Mouse (Mus musculus): ENCODE measurements at regions not wholly inside any gene's neighbourhood (a gene's known extent, or its start where the extent isn't known, plus 50 kb on each side); places are given as distances from the start of the nearest gene placed in this dataset.

GRCm38 (mm10) chr3:61467158-61467557, 101.4 kb upstream of the B430305J03Rik start:
- DNase-seq = no peak

GRCm38 (mm10) chr3:61466641-61467040, 100.9 kb upstream of the B430305J03Rik start:
- no peak for DNase-seq

- no peak for DNase-seq
Observed at GRCm38 (mm10) chr3:61460076-61460475, 94.3 kb upstream of the B430305J03Rik start.

GRCm38 (mm10) chr3:61456598-61456997, 90.8 kb upstream of the B430305J03Rik start:
- no peak for DNase-seq

GRCm38 (mm10) chr3:61442000-61442739, 76.4 kb upstream of the B430305J03Rik start:
- no peak for DNase-seq

- no peak for DNase-seq
Observed at GRCm38 (mm10) chr3:61441445-61441844, 75.7 kb upstream of the B430305J03Rik start.

GRCm38 (mm10) chr3:61428713-61429112, 63.0 kb upstream of the B430305J03Rik start:
- no peak for DNase-seq

GRCm38 (mm10) chr3:61423945-61424344, 58.2 kb upstream of the B430305J03Rik start:
- DNase-seq = no peak

GRCm38 (mm10) chr3:61419706-61420105, 54.0 kb upstream of the B430305J03Rik start:
- no peak for DNase-seq

- DNase-seq = no peak
Observed at GRCm38 (mm10) chr3:61418096-61418495, 52.3 kb upstream of the B430305J03Rik start.
